In genomic region chr17:73243676-73244075, GRCm38 (mm10) we compare ENCODE assay signal across 21 mouse cellular contexts.
A peak's percentile ranks its signal among the peaks of the same experiment; 100 is the strongest.
DNase-seq lines count a peak whose midpoint lies in the region; ATAC-seq lines count a peak whose summit lies in the region.
"Had no signal": no experiment of that assay in that cellular context is flagged by ENCODE, and none has a peak within 500 bp of the region (broad histone marks: within the 10 kb centered on the region; RNA-seq: fewer than 3 reads in every experiment).

No protein-coding gene starts in this region.

- no peak overlapping the region for H3K27ac ChIP-seq in intestine, embryonic 14.5 days (ENCODE audit: low read depth)
- no peak overlapping the region for H3K27ac ChIP-seq in intestine, embryonic 16.5 days (ENCODE audit: low read length)
- no peak overlapping the region for H3K27ac ChIP-seq in midbrain, embryonic 11.5 days (ENCODE audit: low read depth, low read length)
- no peak overlapping the region for H3K27ac ChIP-seq in midbrain, embryonic 14.5 days (replicated peaks; ENCODE audit: low read depth, low read length)

- H3K4me3 ChIP-seq in intestine, embryonic 14.5 days (ENCODE audit: low read depth, low read length) = no peak overlapping the region
- no peak overlapping the region for H3K4me3 ChIP-seq in intestine, embryonic 16.5 days (ENCODE audit: low read length)
- H3K4me3 ChIP-seq in midbrain, embryonic 11.5 days (ENCODE audit: low read depth, low read length) = no peak overlapping the region
- no peak overlapping the region for H3K4me3 ChIP-seq in midbrain, embryonic 14.5 days (replicated peaks; ENCODE audit: low read depth, low read length)

- no peaks in the 10 kb centered on the region for H3K27me3 ChIP-seq in intestine, embryonic 14.5 days (replicated peaks; ENCODE audit: control insufficient read depth, insufficient read depth, low read length)
- H3K27me3 ChIP-seq in intestine, embryonic 16.5 days (replicated peaks; ENCODE audit: control insufficient read depth, insufficient read depth, low read length) = no peaks in the 10 kb centered on the region
- no peaks in the 10 kb centered on the region for H3K27me3 ChIP-seq in midbrain, embryonic 11.5 days (ENCODE audit: control insufficient read depth, insufficient read depth, low read length)
- no peaks in the 10 kb centered on the region for H3K27me3 ChIP-seq in midbrain, embryonic 14.5 days (ENCODE audit: control insufficient read depth, insufficient read depth, low read length)
- H3K27me3 ChIP-seq: CH12.LX, Patski had no signal

- no peaks in the 10 kb centered on the region for H3K4me1 ChIP-seq in intestine, embryonic 14.5 days (replicated peaks; ENCODE audit: control insufficient read depth, insufficient read depth, low read length)
- no peaks in the 10 kb centered on the region for H3K4me1 ChIP-seq in intestine, embryonic 16.5 days (ENCODE audit: control insufficient read depth, insufficient read depth, low read length)
- peaks cover 3% of the 10 kb centered on the region; the same call in 1 of the 2 replicates for H3K4me1 ChIP-seq in midbrain, embryonic 11.5 days (ENCODE audit: control insufficient read depth, insufficient read depth, low read length)
- no peaks in the 10 kb centered on the region for H3K4me1 ChIP-seq in midbrain, embryonic 14.5 days (ENCODE audit: control insufficient read depth, insufficient read depth, low read length)

- H3K9ac ChIP-seq in intestine, embryonic 14.5 days (ENCODE audit: low read length) = no peak overlapping the region
- no peak overlapping the region for H3K9ac ChIP-seq in intestine, embryonic 16.5 days (ENCODE audit: low read depth, low read length)
- no peak overlapping the region for H3K9ac ChIP-seq in midbrain, embryonic 11.5 days (ENCODE audit: low read length)
- no peak overlapping the region for H3K9ac ChIP-seq in midbrain, embryonic 14.5 days (replicated peaks; ENCODE audit: low read length)

- H3K36me3 ChIP-seq in intestine, embryonic 14.5 days (ENCODE audit: control insufficient read depth, insufficient read depth, low read length) = peaks cover 14% of the 10 kb centered on the region
- peaks cover 6% of the 10 kb centered on the region; the same call in 1 of the 2 replicates for H3K36me3 ChIP-seq in intestine, embryonic 16.5 days (ENCODE audit: control insufficient read depth, insufficient read depth, low read length)
- no peaks in the 10 kb centered on the region for H3K36me3 ChIP-seq in midbrain, embryonic 11.5 days (ENCODE audit: control insufficient read depth, insufficient read depth, low read length)
- no peaks in the 10 kb centered on the region for H3K36me3 ChIP-seq in midbrain, embryonic 14.5 days (ENCODE audit: control insufficient read depth, insufficient read depth, low read length)

- H3K4me2 ChIP-seq in intestine, embryonic 14.5 days (ENCODE audit: low read length) = no peak overlapping the region
- no peak overlapping the region for H3K4me2 ChIP-seq in intestine, embryonic 16.5 days (ENCODE audit: low read depth, low read length)
- H3K4me2 ChIP-seq in midbrain, embryonic 11.5 days = no peak overlapping the region
- no peak overlapping the region for H3K4me2 ChIP-seq in midbrain, embryonic 14.5 days (ENCODE audit: low read length)

- no peaks in the 10 kb centered on the region for H3K9me3 ChIP-seq in intestine, embryonic 14.5 days (ENCODE audit: control insufficient read depth, low read length)
- no peaks in the 10 kb centered on the region for H3K9me3 ChIP-seq in intestine, embryonic 16.5 days (ENCODE audit: control insufficient read depth, low read length)
- H3K9me3 ChIP-seq in midbrain, embryonic 11.5 days (ENCODE audit: control insufficient read depth, low read length) = no peaks in the 10 kb centered on the region
- H3K9me3 ChIP-seq in midbrain, embryonic 14.5 days (ENCODE audit: control insufficient read depth, low read length) = no peaks in the 10 kb centered on the region
- H3K9me3 ChIP-seq: G1E had no signal

- peak; percentile 82 for DNase-seq in heart, adult 11 months
- no peak for DNase-seq in heart, adult 18-20 months
- DNase-seq in intestine, embryonic 14.5 days (ENCODE audit: low spot score) = peak; percentile 38
- DNase-seq in midbrain, embryonic 11.5 days (ENCODE audit: low spot score, missing footprints) = peak; percentile 53
- no peak for DNase-seq in midbrain, embryonic 14.5 days
- DNase-seq: adrenal gland, adult 2 months; adrenal gland, adult 8-10 months; adrenal gland, postnatal 10 days; adrenal gland, postnatal 14 days; adrenal gland, postnatal 25 days; adrenal gland, postnatal 36 days; B cell, adult 2 months; cerebellum, adult 11 months; cerebellum, adult 11-12 months; cerebellum, adult 18-20 months had no signal

- 94% methylated on average over 6 of the region's 6 CpGs for WGBS in intestine, embryonic 14.5 days
- WGBS in intestine, embryonic 16.5 days = 95% methylated on average over 6 of the region's 6 CpGs
- 92% methylated on average over 6 of the region's 6 CpGs for WGBS in midbrain, embryonic 11.5 days
- 94% methylated on average over 6 of the region's 6 CpGs for WGBS in midbrain, embryonic 14.5 days

- no peak for ATAC-seq in intestine, embryonic 14.5 days (replicated peaks; ENCODE audit: low FRiP score, low TSS enrichment, low read depth)
- no peak for ATAC-seq in intestine, embryonic 16.5 days
- ATAC-seq in midbrain, embryonic 11.5 days (ENCODE audit: low FRiP score) = no peak
- ATAC-seq in midbrain, embryonic 14.5 days (ENCODE audit: low FRiP score, low TSS enrichment) = no peak
- ATAC-seq: activated CD4-positive, CD25-positive, alpha-beta regulatory T cell, adult 4 months; CD4-positive, CD25-positive, alpha-beta regulatory T cell, adult 4 months; Patski had no signal

Comparison
In these comparisons a context has a peak if more than half of its experiments do, and no peak if none do; other contexts are left out.
1. DNase-seq: peak in heart, adult 11 months (single experiment), intestine, embryonic 14.5 days (single experiment) and midbrain, embryonic 11.5 days (single experiment); none in heart, adult 18-20 months (0 of 2) and midbrain, embryonic 14.5 days (single experiment).